Mouse (Mus musculus) limb, embryonic 11.5 days (tissue): Measurements from ENCODE around the gene Rassf4. TPM values are rescaled to one million over a fixed set of nuclear protein-coding genes. Genes with fewer than 3 reads are reported as not detected.

ENCODE experiments used
- ATAC-seq: fragments of 200-750 bp; cut with Nextera tagmentation; 2 replicates; pipeline ENCODE4 v1.8.0; 2017; ENCODE audit warnings: low read depth; ENCODE audit not compliant: insufficient number of reproducible peaks, low FRiP score, low TSS enrichment
- DNase-seq: peaks from one replicate; pipeline ENCODE4 v3.0.0-alpha.2; 2015; ENCODE audit warnings: low spot score
- H3K27ac ChIP-seq: fragments of 300-500 bp; sonication (generic); replicated peaks from 2 replicates; pipeline ENCODE4 v1.5.1; 2014; ENCODE audit warnings: low read depth, mild to moderate bottlenecking, low read length
- H3K27me3 ChIP-seq: fragments of 300-500 bp; sonication (generic); 2 replicates; pipeline ENCODE4 v1.6.1; 2014; ENCODE audit warnings: mild to moderate bottlenecking, low read length, mixed read lengths; ENCODE audit not compliant: control insufficient read depth, insufficient read depth
- H3K36me3 ChIP-seq: fragments of 300-500 bp; sonication (generic); 2 replicates; pipeline ENCODE4 v1.6.1; 2014; ENCODE audit warnings: mild to moderate bottlenecking, low read length, moderate library complexity, mixed read lengths; ENCODE audit not compliant: control insufficient read depth, insufficient read depth
- H3K4me1 ChIP-seq: fragments of 300-500 bp; sonication (generic); 2 replicates; pipeline ENCODE4 v1.6.1; 2014; ENCODE audit warnings: low read length, mixed read lengths; ENCODE audit not compliant: control insufficient read depth, insufficient read depth
- H3K4me2 ChIP-seq: fragments of 300-500 bp; sonication (generic); 2 replicates; pipeline ENCODE4 v1.6.1; 2014; ENCODE audit warnings: low read depth, mild to moderate bottlenecking, moderate library complexity; ENCODE audit not compliant: severe bottlenecking
- H3K4me3 ChIP-seq: fragments of 300-500 bp; sonication (generic); 2 replicates; pipeline ENCODE4 v1.5.1; 2014; ENCODE audit warnings: low read depth, low read length
- H3K9ac ChIP-seq: fragments of 300-500 bp; sonication (generic); 2 replicates; pipeline ENCODE4 v1.6.1; 2014; ENCODE audit warnings: mild to moderate bottlenecking, low read length
- H3K9me3 ChIP-seq: fragments of 300-500 bp; sonication (generic); 2 replicates; pipeline ENCODE4 v1.6.1; 2016; ENCODE audit warnings: low read length; ENCODE audit not compliant: control insufficient read depth
- WGBS: fragments of 180-500 bp; shearing (Covaris S2); extraction: QIAGEN DNeasy Blood & Tissue Kit; methylation state at CpG from one replicate; pipeline ENCODE4 v1.1.7; 2014; 5-methylcytosine and 5-hydroxymethylcytosine counted together
- polyA plus RNA-seq: library from polyadenylated mRNA; unstranded; fragments of >200 nt; fragmentation: Nextera tagmentation; extraction: Ambion mirVana; gene quantifications from 2 replicates; pipeline ENCODE4 v1.2.1, GENCODE M21; 2014

Gene Rassf4
- polyA plus RNA-seq, 1 experiment from 2014 or later = 8.1 TPM

GRCm38 (mm10) chr6:116638871-116639270 is 34.9 kb downstream of the Rassf4 start:
- ATAC-seq (no peak), DNase-seq (no peak)
- Histone ChIP-seq H3K27ac (no peak overlapping the region), H3K4me1 (no peaks in the 10 kb centered on the region), H3K27me3 (no peaks in the 10 kb centered on the region), H3K9ac (no peak overlapping the region), H3K36me3 (no peaks in the 10 kb centered on the region), H3K4me3 (no peak overlapping the region), H3K4me2 (no peak overlapping the region), H3K9me3 (no peaks in the 10 kb centered on the region)
- WGBS = 78% methylated on average over 2 of the region's 2 CpGs

DNA sequence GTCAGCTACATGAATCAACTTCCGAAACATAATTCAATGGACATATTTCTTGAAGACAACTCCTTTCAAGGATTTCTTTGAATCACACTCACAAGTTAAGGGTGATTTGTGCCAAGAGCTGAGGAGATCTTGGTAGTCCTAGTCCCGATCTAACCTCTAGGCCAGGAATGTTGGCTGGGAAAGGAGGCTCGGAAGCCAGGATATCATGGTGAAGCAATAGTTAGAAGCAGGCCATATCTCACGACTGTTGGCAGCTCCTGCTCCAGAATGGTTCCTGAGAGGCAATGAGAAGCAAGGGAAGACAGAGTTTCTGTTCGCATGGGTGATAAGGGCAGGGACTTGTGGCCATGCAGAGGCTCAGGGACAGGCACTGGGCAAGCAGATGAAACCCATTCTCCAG is 36.3 kb downstream of the Rassf4 start:
- Histone ChIP-seq H3K9ac (no peak overlapping the region), H3K27me3 (no peaks in the 10 kb centered on the region), H3K36me3 (no peaks in the 10 kb centered on the region), H3K4me2 (no peak overlapping the region), H3K4me1 (no peaks in the 10 kb centered on the region), H3K27ac (no peak overlapping the region), H3K4me3 (no peak overlapping the region), H3K9me3 (no peaks in the 10 kb centered on the region)
- 87% methylated on average over 5 of the region's 5 CpGs for whole genome bisulfite sequencing
- no peak for DNase-seq
- no peak for ATAC-seq

DNA sequence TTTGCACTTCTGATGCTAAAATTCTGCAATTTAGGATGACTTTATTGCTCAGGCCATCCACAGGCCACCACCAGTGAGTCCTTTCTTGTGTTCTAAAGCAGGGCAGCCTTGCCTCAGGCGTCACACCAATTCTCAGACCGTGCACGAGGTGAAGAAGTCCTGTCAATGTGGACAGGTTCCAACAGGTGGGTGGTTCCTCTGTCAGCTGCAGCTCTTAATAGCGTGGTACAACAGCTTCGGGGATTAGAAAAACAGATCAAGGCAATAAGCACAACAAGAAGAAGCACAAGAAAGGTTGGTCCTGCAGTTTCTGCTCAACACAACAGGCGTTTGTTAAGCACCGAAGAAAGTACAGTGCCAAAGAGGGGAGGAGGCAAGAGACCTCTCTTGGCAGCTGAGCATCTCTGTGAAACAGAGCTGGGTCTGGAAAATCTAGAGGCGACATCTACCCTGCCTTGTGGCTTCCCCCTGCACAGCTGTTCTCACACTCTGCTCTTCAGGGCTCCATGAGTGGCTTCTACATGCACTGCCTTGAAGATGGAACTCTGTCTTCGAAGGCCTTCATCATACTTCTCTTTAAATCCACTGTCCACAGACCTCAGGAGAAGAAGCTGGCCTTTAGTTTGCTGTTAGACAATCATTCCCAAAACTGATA is 37.0 kb downstream of the Rassf4 start:
- Histone ChIP-seq H3K4me2 (no peak overlapping the region), H3K27me3 (no peaks in the 10 kb centered on the region), H3K4me1 (no peaks in the 10 kb centered on the region), H3K9me3 (no peaks in the 10 kb centered on the region), H3K9ac (no peak overlapping the region), H3K4me3 (no peak overlapping the region), H3K27ac (no peak overlapping the region), H3K36me3 (no peaks in the 10 kb centered on the region)
- no peak for ATAC-seq
- no peak for DNase-seq
- WGBS = 78% methylated on average over 9 of the region's 9 CpGs

- 74% methylated on average over 10 of the region's 10 CpGs for WGBS
These were observed 38.2 kb downstream of the Rassf4 start for GRCm38 (mm10) chr6:116635251-116636180.

DNA sequence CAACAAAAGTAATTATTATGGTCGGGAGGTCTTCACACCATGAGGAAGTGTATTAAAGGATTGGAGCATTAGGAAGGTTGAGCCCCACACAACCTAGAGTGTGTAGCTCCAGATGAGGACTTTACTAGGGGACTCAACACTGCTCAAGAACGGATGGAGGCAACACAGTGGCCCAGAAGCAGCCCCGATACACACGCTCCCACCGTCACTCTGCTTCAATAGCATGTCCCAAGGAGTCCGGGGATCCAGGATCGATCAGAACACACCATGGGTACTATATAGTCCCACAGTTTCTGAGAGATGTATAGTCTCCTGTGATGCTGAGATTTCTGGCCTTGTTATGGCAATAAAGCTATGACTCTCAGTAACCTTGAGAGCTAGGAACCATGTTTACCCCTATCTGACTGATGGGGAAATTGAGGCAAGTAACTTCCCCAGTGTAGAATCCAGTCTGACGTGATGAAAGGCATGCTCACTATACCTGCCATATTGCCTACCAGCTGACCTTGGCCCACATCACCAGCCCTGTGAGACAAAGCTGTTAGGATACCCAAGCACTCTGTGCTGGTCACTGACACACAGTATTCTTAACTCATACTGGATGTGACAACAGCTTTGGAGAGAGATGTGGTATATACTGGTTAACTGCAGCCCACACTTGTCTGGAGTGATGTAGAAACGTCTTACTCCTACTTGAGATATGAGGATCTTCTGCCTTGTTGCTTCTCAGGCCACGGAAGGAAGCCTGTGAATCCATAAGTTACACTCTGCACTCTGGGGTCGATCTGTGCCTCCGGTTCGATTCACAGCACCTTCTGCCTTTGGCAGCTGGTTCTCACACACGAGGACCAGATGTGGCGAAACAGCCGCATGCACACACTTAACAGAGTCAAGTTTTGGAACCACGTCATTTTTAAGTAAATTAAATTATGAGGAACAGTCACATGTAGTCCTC is 39.7 kb downstream of the Rassf4 start:
- ATAC-seq (no peak), DNase-seq (no peak)
- WGBS = 89% methylated on average over 17 of the region's 17 CpGs
- H3K9me3 ChIP-seq = no peaks in the 10 kb centered on the region
- H3K27ac ChIP-seq = no peak overlapping the region
- H3K4me1 ChIP-seq = no peaks in the 10 kb centered on the region
- no peak overlapping the region for H3K9ac ChIP-seq
- H3K27me3 ChIP-seq = no peaks in the 10 kb centered on the region
- H3K36me3 ChIP-seq = no peaks in the 10 kb centered on the region
- no peak overlapping the region for H3K4me2 ChIP-seq
- H3K4me3 ChIP-seq = no peak overlapping the region

More at GRCm38 (mm10) chr6:116635251-116636180, 38.2 kb downstream of the Rassf4 start:
- Histone ChIP-seq H3K4me1 (no peaks in the 10 kb centered on the region), H3K9me3 (no peaks in the 10 kb centered on the region), H3K4me2 (no peak overlapping the region), H3K4me3 (no peak overlapping the region), H3K36me3 (no peaks in the 10 kb centered on the region), H3K9ac (no peak overlapping the region), H3K27me3 (no peaks in the 10 kb centered on the region), H3K27ac (no peak overlapping the region)
- ATAC-seq = no peak
- no peak for DNase-seq

DNA sequence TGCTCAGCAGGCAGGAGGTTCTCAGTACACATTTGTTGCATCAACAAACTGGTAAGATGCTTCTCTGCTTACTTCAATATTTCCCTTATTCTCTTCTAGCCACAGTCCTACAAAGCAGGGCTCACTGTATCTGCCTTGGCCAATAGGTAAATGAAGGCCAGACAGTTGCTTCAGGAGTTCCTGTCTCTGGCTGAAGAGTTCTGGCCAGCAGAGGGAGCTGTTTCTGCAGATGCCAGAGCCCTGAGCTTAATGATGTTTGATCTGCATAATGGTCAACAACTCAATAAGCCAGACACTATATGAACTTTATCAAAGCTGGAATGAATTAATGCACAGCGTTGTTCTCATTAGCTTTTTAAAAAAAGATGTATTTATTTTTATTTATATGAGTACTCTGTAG is 41.6 kb downstream of the Rassf4 start:
- Histone ChIP-seq H3K9me3 (no peaks in the 10 kb centered on the region), H3K4me3 (no peak overlapping the region), H3K4me2 (no peak overlapping the region), H3K27ac (no peak overlapping the region), H3K4me1 (no peaks in the 10 kb centered on the region), H3K27me3 (no peaks in the 10 kb centered on the region), H3K36me3 (no peaks in the 10 kb centered on the region), H3K9ac (no peak overlapping the region)
- peak; percentile 72 for DNase-seq
- WGBS = 42% methylated on average over 1 of the region's 1 CpGs
- ATAC-seq = no peak

GRCm38 (mm10) chr6:116629766-116630165 is 44.0 kb downstream of the Rassf4 start:
- no peak overlapping the region for H3K4me2 ChIP-seq
- no peaks in the 10 kb centered on the region for H3K4me1 ChIP-seq
- no peak overlapping the region for H3K27ac ChIP-seq
- DNase-seq (no peak), ATAC-seq (no peak)
- H3K4me3 ChIP-seq = no peak overlapping the region
- no peaks in the 10 kb centered on the region for H3K9me3 ChIP-seq
- H3K9ac ChIP-seq = no peak overlapping the region
- 0 out of 2 replicates have a peak, but pooled peaks cover 3% of the 10 kb centered on the region for H3K36me3 ChIP-seq
- WGBS = 93% methylated on average over 10 of the region's 10 CpGs
- H3K27me3 ChIP-seq = no peaks in the 10 kb centered on the region
